Mouse (Mus musculus): Measurements from ENCODE around the gene Gm13283. TPM values are rescaled to one million over a fixed set of nuclear protein-coding genes. Genes with fewer than 3 reads are reported as not detected.
"Not testable (repeated sequence)": the region's sequence is repeated elsewhere in the genome, so short reads cannot be mapped to it uniquely, and the experiment has no call there.

Gm13283 gene
- not detected for total RNA-seq (2022)

GRCm38 (mm10) chr4:88759610-88760268 is at the start of gene Gm13283:
Gene Gm13283 (plus strand): TSS chr4:88760119.
- DNase-seq (ENCODE audit: low spot score), result peak; percentile 36

- DNase-seq (ENCODE audit: low spot score), result no peak
These were observed 45.6 kb upstream of the Gm13283 start for GRCm38 (mm10) chr4:88714281-88714680.

- no peak for DNase-seq (ENCODE audit: low spot score)
These were observed 44.9 kb upstream of the Gm13283 start for GRCm38 (mm10) chr4:88715059-88715458.

- DNase-seq (ENCODE audit: low spot score), result no peak
These were observed 41.2 kb upstream of the Gm13283 start for GRCm38 (mm10) chr4:88718715-88719114.

- DNase-seq (ENCODE audit: low spot score), result peak; percentile 90
These were observed 37.9 kb upstream of the Gm13283 start, which contains the start of the genes Gm26566 and Klhl9 for GRCm38 (mm10) chr4:88721791-88722721. Gene Gm26566 (plus strand): TSS chr4:88721805. Gene Klhl9 (minus strand): TSS chr4:88722465.

- DNase-seq (ENCODE audit: low spot score), result no peak
These were observed 36.3 kb upstream of the Gm13283 start for GRCm38 (mm10) chr4:88723497-88724090.

GRCm38 (mm10) chr4:88726727-88727126 is 33.2 kb upstream of the Gm13283 start:
- no peak for DNase-seq (ENCODE audit: low spot score)

GRCm38 (mm10) chr4:88727324-88727723 is 32.6 kb upstream of the Gm13283 start:
- DNase-seq (ENCODE audit: low spot score), result no peak

- DNase-seq (ENCODE audit: low spot score), result peak; percentile 70
These were observed 21.4 kb upstream of the Gm13283 start for GRCm38 (mm10) chr4:88738480-88738879.

GRCm38 (mm10) chr4:88739036-88739435 is 20.9 kb upstream of the Gm13283 start:
- DNase-seq (ENCODE audit: low spot score), result no peak

- DNase-seq (ENCODE audit: low spot score), result no peak
These were observed 18.5 kb upstream of the Gm13283 start for GRCm38 (mm10) chr4:88741426-88741825.

- no peak for DNase-seq (ENCODE audit: low spot score)
These were observed 17.0 kb upstream of the Gm13283 start for GRCm38 (mm10) chr4:88742771-88743371.

GRCm38 (mm10) chr4:88744207-88744606 is 15.7 kb upstream of the Gm13283 start:
- no peak for DNase-seq (ENCODE audit: low spot score)

GRCm38 (mm10) chr4:88749926-88750325 is 10.0 kb upstream of the Gm13283 start:
- no peak for DNase-seq (ENCODE audit: low spot score)

- DNase-seq (ENCODE audit: low spot score), result peak; percentile 66
These were observed 5.0 kb upstream of the Gm13283 start, which contains the start of gene Gm13271 for GRCm38 (mm10) chr4:88754818-88755340. Gene Gm13271 (plus strand): TSS chr4:88754868.

GRCm38 (mm10) chr4:88756581-88757513 is 3.1 kb upstream of the Gm13283 start:
- not testable (repeated sequence) for DNase-seq (ENCODE audit: low spot score)

GRCm38 (mm10) chr4:88757628-88758031 is 2.3 kb upstream of the Gm13283 start:
- peak; percentile 90 for DNase-seq (ENCODE audit: low spot score)

GRCm38 (mm10) chr4:88758751-88759150 is 1.2 kb upstream of the Gm13283 start:
- not testable (repeated sequence) for DNase-seq (ENCODE audit: low spot score)

- DNase-seq (ENCODE audit: low spot score), result peak; percentile 82
These were observed 512 bp downstream of the Gm13283 start for GRCm38 (mm10) chr4:88760431-88760830.

- DNase-seq (ENCODE audit: low spot score), result peak; percentile 53
These were observed 1.9 kb downstream of the Gm13283 start for GRCm38 (mm10) chr4:88761776-88762175.
